Mouse (Mus musculus): ENCODE results near the gene 4930535I16Rik. TPM values are rescaled to one million over a fixed set of nuclear protein-coding genes. Genes with fewer than 3 reads are reported as not detected.

Gene 4930535I16Rik
- polyA plus RNA-seq, 1 experiment from 2014 or later = not detected

- H3K27ac ChIP-seq (ENCODE audit: low read depth, low read length) = no peak overlapping the region
- no peak for TF ChIP-seq CTCF (IDR thresholded peaks at IDR 0.05; ENCODE audit: low read depth)
- H3K27me3 ChIP-seq (replicated peaks; ENCODE audit: control insufficient read depth, insufficient read depth, low read length) = no peaks in the 10 kb centered on the region
- H3K4me3 ChIP-seq (ENCODE audit: low read depth, low read length) = no peak overlapping the region
- ATAC-seq = no peak
- 98% methylated on average over 7 of the region's 7 CpGs for WGBS
- no peak overlapping the region for H3K4me2 ChIP-seq (replicated peaks; ENCODE audit: low read depth)
- no peaks in the 10 kb centered on the region for H3K4me1 ChIP-seq (replicated peaks; ENCODE audit: control insufficient read depth, insufficient read depth, low read length)
- no peak overlapping the region for H3K9ac ChIP-seq (ENCODE audit: low read depth, low read length)
- H3K9me3 ChIP-seq (ENCODE audit: control insufficient read depth) = no peaks in the 10 kb centered on the region
- H3K36me3 ChIP-seq (ENCODE audit: control insufficient read depth, insufficient read depth) = peaks cover 49% of the 10 kb centered on the region
Observed at GRCm38 (mm10) chr4:123936059-123936458, 18.2 kb upstream of the 4930535I16Rik start.

DNA sequence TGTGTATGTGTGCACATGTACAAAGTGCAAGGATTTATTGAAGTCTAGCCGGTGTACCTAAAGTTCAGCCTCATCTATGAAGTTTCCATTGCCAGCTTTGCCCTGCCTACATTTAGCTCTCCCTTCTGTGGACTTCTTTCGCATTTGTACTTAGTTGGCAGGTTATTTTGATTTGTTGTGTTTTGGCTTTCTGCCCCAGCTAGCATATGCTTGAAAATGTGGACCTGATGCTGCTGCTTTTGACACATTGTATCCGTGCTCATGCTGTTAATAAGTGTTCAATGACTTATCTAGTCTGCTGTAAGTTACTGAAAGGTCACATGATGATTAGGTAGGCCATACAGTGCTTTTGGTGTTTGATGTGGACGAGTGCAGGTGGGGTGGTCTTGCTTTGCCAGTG, 16.5 kb upstream of the 4930535I16Rik start:
- H3K9ac ChIP-seq (ENCODE audit: low read depth, low read length) = no peak overlapping the region
- WGBS = 76% methylated on average over 4 of the region's 4 CpGs
- TF ChIP-seq CTCF (IDR thresholded peaks at IDR 0.05; ENCODE audit: low read depth) = no peak
- H3K27ac ChIP-seq (ENCODE audit: low read depth, low read length) = no peak overlapping the region
- peaks cover 66% of the 10 kb centered on the region for H3K36me3 ChIP-seq (ENCODE audit: control insufficient read depth, insufficient read depth)
- H3K27me3 ChIP-seq (replicated peaks; ENCODE audit: control insufficient read depth, insufficient read depth, low read length) = no peaks in the 10 kb centered on the region
- H3K9me3 ChIP-seq (ENCODE audit: control insufficient read depth) = no peaks in the 10 kb centered on the region
- ATAC-seq = no peak
- no peak overlapping the region for H3K4me2 ChIP-seq (replicated peaks; ENCODE audit: low read depth)
- no peak overlapping the region for H3K4me3 ChIP-seq (ENCODE audit: low read depth, low read length)
- H3K4me1 ChIP-seq (replicated peaks; ENCODE audit: control insufficient read depth, insufficient read depth, low read length) = no peaks in the 10 kb centered on the region

DNA sequence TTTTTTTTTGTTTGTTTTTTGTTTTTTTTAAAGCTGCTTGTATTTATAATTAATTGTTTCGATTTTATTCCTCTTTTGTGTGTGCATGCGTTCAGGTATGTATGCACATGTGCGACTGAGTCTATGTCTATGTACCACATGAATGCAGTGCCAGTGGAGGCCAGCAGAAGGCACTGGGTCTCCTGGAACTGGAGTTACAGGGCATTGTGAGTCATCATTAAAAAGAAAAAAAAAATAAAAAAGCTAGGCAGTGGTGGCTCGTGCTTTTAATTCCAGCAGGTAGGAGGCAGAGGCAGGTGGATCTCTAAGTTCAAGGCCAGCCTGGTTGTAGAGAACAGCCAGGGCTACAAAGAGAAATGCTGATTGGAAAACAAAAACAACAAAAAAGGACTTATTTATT, 12.2 kb upstream of the 4930535I16Rik start:
- WGBS = 90% methylated on average over 4 of the region's 4 CpGs
- no peaks in the 10 kb centered on the region for H3K4me1 ChIP-seq (replicated peaks; ENCODE audit: control insufficient read depth, insufficient read depth, low read length)
- no peak for ATAC-seq
- peaks cover 72% of the 10 kb centered on the region for H3K36me3 ChIP-seq (ENCODE audit: control insufficient read depth, insufficient read depth)
- no peak overlapping the region for H3K4me2 ChIP-seq (replicated peaks; ENCODE audit: low read depth)
- H3K27me3 ChIP-seq (replicated peaks; ENCODE audit: control insufficient read depth, insufficient read depth, low read length) = no peaks in the 10 kb centered on the region
- H3K9me3 ChIP-seq (ENCODE audit: control insufficient read depth) = no peaks in the 10 kb centered on the region
- no peak overlapping the region for H3K4me3 ChIP-seq (ENCODE audit: low read depth, low read length)
- TF ChIP-seq CTCF (IDR thresholded peaks at IDR 0.05; ENCODE audit: low read depth) = peak; percentile 22
- no peak overlapping the region for H3K9ac ChIP-seq (ENCODE audit: low read depth, low read length)
- no peak overlapping the region for H3K27ac ChIP-seq (ENCODE audit: low read depth, low read length)

DNA sequence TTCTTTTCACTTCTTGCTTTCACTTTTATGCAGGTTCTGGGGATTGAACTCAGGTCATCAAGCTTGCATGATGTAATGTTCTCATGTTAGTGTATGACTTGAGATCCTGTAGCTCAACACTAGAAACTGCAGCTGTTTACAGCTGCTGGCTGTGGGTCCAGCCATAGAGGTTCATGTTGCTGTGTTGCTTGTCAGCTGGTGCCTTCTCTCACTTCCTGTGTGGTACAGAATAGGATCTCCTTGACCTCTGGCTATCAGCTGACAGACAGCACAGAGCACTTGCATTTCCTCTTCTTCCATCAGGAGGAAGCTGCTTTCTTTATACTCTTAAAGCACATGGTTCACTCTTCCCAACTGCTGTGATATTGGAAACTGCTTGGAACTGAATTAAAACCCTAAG, 10.1 kb upstream of the 4930535I16Rik start:
- ATAC-seq = peak; percentile 59; the same call in 1 of the 2 replicates
- H3K9me3 ChIP-seq (ENCODE audit: control insufficient read depth) = no peaks in the 10 kb centered on the region
- no peak overlapping the region for H3K27ac ChIP-seq (ENCODE audit: low read depth, low read length)
- TF ChIP-seq CTCF (IDR thresholded peaks at IDR 0.05; ENCODE audit: low read depth) = no peak
- H3K4me2 ChIP-seq (replicated peaks; ENCODE audit: low read depth) = no peak overlapping the region
- H3K27me3 ChIP-seq (replicated peaks; ENCODE audit: control insufficient read depth, insufficient read depth, low read length) = no peaks in the 10 kb centered on the region
- H3K9ac ChIP-seq (ENCODE audit: low read depth, low read length) = no peak overlapping the region
- peaks cover 74% of the 10 kb centered on the region for H3K36me3 ChIP-seq (ENCODE audit: control insufficient read depth, insufficient read depth)
- H3K4me1 ChIP-seq (replicated peaks; ENCODE audit: control insufficient read depth, insufficient read depth, low read length) = no peaks in the 10 kb centered on the region
- H3K4me3 ChIP-seq (ENCODE audit: low read depth, low read length) = no peak overlapping the region

- Histone ChIP-seq H3K4me1 (replicated peaks; ENCODE audit: control insufficient read depth, insufficient read depth, low read length) (0 out of 2 replicates have a peak, but pooled peaks cover 4% of the 10 kb centered on the region), H3K9ac (ENCODE audit: low read depth, low read length) (no peak overlapping the region), H3K9me3 (ENCODE audit: control insufficient read depth) (no peaks in the 10 kb centered on the region), H3K4me2 (replicated peaks; ENCODE audit: low read depth) (no peak overlapping the region), H3K36me3 (ENCODE audit: control insufficient read depth, insufficient read depth) (peaks cover 48% of the 10 kb centered on the region), H3K27me3 (replicated peaks; ENCODE audit: control insufficient read depth, insufficient read depth, low read length) (no peaks in the 10 kb centered on the region), H3K27ac (ENCODE audit: low read depth, low read length) (no peak overlapping the region), H3K4me3 (ENCODE audit: low read depth, low read length) (no peak overlapping the region)
- no peak for TF ChIP-seq CTCF (IDR thresholded peaks at IDR 0.05; ENCODE audit: low read depth)
- 87% methylated on average over 4 of the region's 4 CpGs for WGBS
- no peak for ATAC-seq
Observed at GRCm38 (mm10) chr4:123921055-123921565, 3.3 kb upstream of the 4930535I16Rik start.

DNA sequence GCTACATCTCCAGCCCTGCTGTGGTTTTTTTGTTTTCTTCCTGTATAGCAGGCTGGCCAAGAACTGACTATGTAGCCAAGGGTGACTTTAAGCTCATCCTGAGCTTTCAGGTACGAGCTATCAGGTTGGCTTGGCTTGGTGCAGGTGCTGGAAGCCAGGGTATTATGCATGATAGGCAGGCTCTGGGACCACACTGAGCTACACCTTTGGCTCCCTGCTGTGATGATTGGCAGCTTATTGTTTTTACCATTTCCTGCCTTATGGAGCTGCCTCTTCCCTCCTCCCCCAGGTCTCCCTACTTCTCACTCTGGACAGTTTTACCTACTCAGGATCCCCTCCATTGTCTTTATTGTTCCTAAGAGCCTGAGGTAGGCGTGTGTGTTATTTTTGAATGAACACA, 1.0 kb upstream of the 4930535I16Rik start:
- TF ChIP-seq CTCF (IDR thresholded peaks at IDR 0.05; ENCODE audit: low read depth) = no peak
- H3K4me3 ChIP-seq (ENCODE audit: low read depth, low read length) = peak overlapping the region; percentile 96; the same call in 1 of the 2 replicates
- H3K27me3 ChIP-seq (replicated peaks; ENCODE audit: control insufficient read depth, insufficient read depth, low read length) = no peaks in the 10 kb centered on the region
- peak overlapping the region; percentile 88 for H3K4me2 ChIP-seq (replicated peaks; ENCODE audit: low read depth)
- H3K9ac ChIP-seq (ENCODE audit: low read depth, low read length) = 0 out of 2 replicates have a peak overlapping the region, but pooled peaks have one; percentile 94
- H3K9me3 ChIP-seq (ENCODE audit: control insufficient read depth) = no peaks in the 10 kb centered on the region
- ATAC-seq = no peak
- H3K36me3 ChIP-seq (ENCODE audit: control insufficient read depth, insufficient read depth) = peaks cover 26% of the 10 kb centered on the region
- H3K4me1 ChIP-seq (replicated peaks; ENCODE audit: control insufficient read depth, insufficient read depth, low read length) = 0 out of 2 replicates have a peak, but pooled peaks cover 4% of the 10 kb centered on the region
- WGBS = 50% methylated on average over 2 of the region's 2 CpGs
- H3K27ac ChIP-seq (ENCODE audit: low read depth, low read length) = no peak overlapping the region

Measured in intestine, postnatal 0 days (tissue).